9 mouse cellular contexts compared by ENCODE assay signal in genomic region chr15:103339166-103339960, GRCm38 (mm10). TPM values are rescaled to one million over a fixed set of nuclear protein-coding genes. Genes with fewer than 3 reads are reported as not detected.
DNase-seq lines count a peak whose midpoint lies in the region; ATAC-seq and TF ChIP-seq lines count a peak whose summit lies in the region.
"Had no signal": no experiment of that assay in that cellular context is flagged by ENCODE, and none has a peak within 500 bp of the region (broad histone marks: within the 10 kb centered on the region; RNA-seq: fewer than 3 reads in every experiment).

No protein-coding gene starts in this region.

- 34% methylated on average over 31 of the region's 31 CpGs for WGBS in cerebellum, adult 2 months
- WGBS in spleen, adult 2 months, result 14% methylated on average over 31 of the region's 31 CpGs
- 3% methylated on average over 30 of the region's 31 CpGs for WGBS in limb, embryonic 10.5 days
- WGBS in neural tube, embryonic 12.5 days, result 5% methylated on average over 29 of the region's 31 CpGs

- H3K4me3 ChIP-seq in cerebellum, adult 2 months (replicated peaks; ENCODE audit: insufficient read depth, low read depth, low read length), result peak overlapping the region; percentile 54
- H3K4me3 ChIP-seq in spleen, adult 2 months (ENCODE audit: extremely low read depth, insufficient read depth, insufficient read length), result peak overlapping the region; percentile 71
- H3K4me3 ChIP-seq in limb, embryonic 10.5 days, result peak overlapping the region; percentile 66
- peak overlapping the region; percentile 52 for H3K4me3 ChIP-seq in neural tube, embryonic 12.5 days

- H3K27me3 ChIP-seq in cerebellum, adult 2 months (ENCODE audit: control insufficient read depth, insufficient read depth, low read length), result no peaks in the 10 kb centered on the region
- H3K27me3 ChIP-seq in spleen, adult 2 months (ENCODE audit: control insufficient read depth, insufficient read depth, low read length), result no peaks in the 10 kb centered on the region
- peaks cover 52% of the 10 kb centered on the region for H3K27me3 ChIP-seq in limb, embryonic 10.5 days (ENCODE audit: low read depth, poor library complexity, severe bottlenecking)
- peaks cover 31% of the 10 kb centered on the region for H3K27me3 ChIP-seq in neural tube, embryonic 12.5 days (replicated peaks)

- H3K27ac ChIP-seq in cerebellum, adult 2 months (ENCODE audit: insufficient read depth, low read length), result no peak overlapping the region
- H3K27ac ChIP-seq in spleen, adult 2 months (ENCODE audit: insufficient read depth, low read length), result no peak overlapping the region
- H3K27ac ChIP-seq in limb, embryonic 10.5 days, result peak overlapping the region; percentile 38
- H3K27ac ChIP-seq in neural tube, embryonic 12.5 days, result no peak overlapping the region

- DNase-seq in cerebellum, adult 2 months, result no peak
- DNase-seq in cerebellum, postnatal 25 days, result no peak
- DNase-seq in spleen, adult 2 months (ENCODE audit: low read depth in 1 of 2, low spot score in 2 of 2), result no peak
- DNase-seq in spleen, adult 12 weeks (ENCODE audit: low spot score), result no peak
- no peak for DNase-seq in limb, embryonic 10.5 days (ENCODE audit: low spot score)
- DNase-seq in frontal cortex, postnatal 14 days (ENCODE audit: low spot score in 2 of 2), result no peak
- DNase-seq in adrenal gland, adult 8-10 months, result no peak

- no peaks in the 10 kb centered on the region for H3K9me3 ChIP-seq in limb, embryonic 10.5 days (replicated peaks)
- no peaks in the 10 kb centered on the region for H3K9me3 ChIP-seq in neural tube, embryonic 12.5 days

- H3K4me1 ChIP-seq in cerebellum, adult 2 months (ENCODE audit: control insufficient read depth, insufficient read depth, low read length), result no peaks in the 10 kb centered on the region; the same call in none of the 2 replicates
- peaks cover 14% of the 10 kb centered on the region; the same call in 1 of the 2 replicates for H3K4me1 ChIP-seq in spleen, adult 2 months (ENCODE audit: control insufficient read depth, insufficient read depth, insufficient read length)
- H3K4me1 ChIP-seq in limb, embryonic 10.5 days, result peaks cover 71% of the 10 kb centered on the region
- peaks cover 25% of the 10 kb centered on the region for H3K4me1 ChIP-seq in neural tube, embryonic 12.5 days

- H3K4me2 ChIP-seq in neural tube, embryonic 12.5 days (replicated peaks), result peak overlapping the region; percentile 88

- peak overlapping the region; percentile 56 for H3K9ac ChIP-seq in neural tube, embryonic 12.5 days

- H3K36me3 ChIP-seq in spleen, adult 2 months (ENCODE audit: control insufficient read depth, insufficient read depth, low read length), result no peaks in the 10 kb centered on the region
- peaks cover 8% of the 10 kb centered on the region for H3K36me3 ChIP-seq in limb, embryonic 10.5 days
- H3K36me3 ChIP-seq in neural tube, embryonic 12.5 days, result no peaks in the 10 kb centered on the region

- peak; percentile 37; the same call in 1 of the 2 replicates for ATAC-seq in neural tube, embryonic 12.5 days (ENCODE audit: low FRiP score, low read depth)

- TF ChIP-seq CTCF in cerebellum, adult 2 months (IDR thresholded peaks at IDR 0.05; ENCODE audit: borderline replicate concordance, insufficient read depth, low read depth, low read length), result no peak
- TF ChIP-seq CTCF in spleen, adult 2 months (IDR thresholded peaks at IDR 0.05; ENCODE audit: extremely low read depth, insufficient read depth, insufficient read length, insufficient replicate concordance), result no peak

- no peak for TF ChIP-seq POLR2A in cerebellum, adult 2 months (IDR thresholded peaks at IDR 0.05; ENCODE audit: borderline replicate concordance, insufficient read depth, low read length)
- no peak for TF ChIP-seq POLR2A in spleen, adult 2 months (IDR thresholded peaks at IDR 0.05; ENCODE audit: low read depth, low read length)

RNA-seq across cellular contexts. Expression of gene Zfp385a, which starts 0.5 kb away (rescaled TPM):
- 91.4 and 96.6 TPM in 2 replicates for polyA plus RNA-seq in cerebellum, adult 2 months (2012; rRNA removed)
- polyA plus RNA-seq in spleen, adult 2 months (2012; rRNA removed), result 28.1 and 31.0 TPM in 2 replicates
- 22.1 and 22.8 TPM in 2 replicates for polyA plus RNA-seq in limb, embryonic 10.5 days (2016; fragmentation: Nextera tagmentation; extraction: Ambion mirVana)
- polyA plus RNA-seq in neural tube, embryonic 12.5 days (2016; fragmentation: Nextera tagmentation; extraction: Ambion mirVana), result 20.2 and 20.9 TPM in 2 replicates
- total RNA-seq in adrenal gland, adult 8-10 months (2022), result 10 to 100 TPM; 13.4 to 21.9 (median 19.1) TPM

RNA-seq across cellular contexts. Expression of gene Itga5, which starts 27.2 kb away (rescaled TPM):
- 1.6 TPM in 2 replicates for polyA plus RNA-seq in cerebellum, adult 2 months (2012; rRNA removed)
- polyA plus RNA-seq in spleen, adult 2 months (2012; rRNA removed), result 7.1 and 8.0 TPM in 2 replicates
- 33.5 and 36.6 TPM in 2 replicates for polyA plus RNA-seq in limb, embryonic 10.5 days (2016; fragmentation: Nextera tagmentation; extraction: Ambion mirVana)
- polyA plus RNA-seq in neural tube, embryonic 12.5 days (2016; fragmentation: Nextera tagmentation; extraction: Ambion mirVana), result 19.1 and 19.9 TPM in 2 replicates
- 10 to 100 TPM; 29.5 to 36.7 (median 34.0) TPM for total RNA-seq in adrenal gland, adult 8-10 months (2022)

RNA-seq across cellular contexts. Expression of gene Gpr84, which starts 29.0 kb away (rescaled TPM):
- polyA plus RNA-seq in cerebellum, adult 2 months (2012; rRNA removed), result 0.43 and 0.62 TPM in 2 replicates
- polyA plus RNA-seq in spleen, adult 2 months (2012; rRNA removed), result 0.33 and 0.49 TPM in 2 replicates
- polyA plus RNA-seq in limb, embryonic 10.5 days (2016; fragmentation: Nextera tagmentation; extraction: Ambion mirVana), result 0.28 and 0.30 TPM in 2 replicates
- polyA plus RNA-seq in neural tube, embryonic 12.5 days (2016; fragmentation: Nextera tagmentation; extraction: Ambion mirVana), result 0.25 and 0.29 TPM in 2 replicates
- total RNA-seq in adrenal gland, adult 8-10 months (2022), result not detected
- total RNA-seq: heart, adult 18-20 months had no signal
